Mouse (Mus musculus) megakaryocyte, embryonic 14.5 days (primary cell): Measurements from ENCODE around the gene 2810004N23Rik.

Experiments used
- FLI1 ChIP-seq: IDR thresholded peaks from 2 replicates; pipeline ENCODE4 v1.6.1; 2012; ENCODE audit warnings: low read length, inconsistent platforms, mixed read lengths
- GATA1 ChIP-seq: IDR thresholded peaks from 3 replicates; pipeline ENCODE4 v1.6.1; 2012; ENCODE audit warnings: mixed read lengths, low read length, inconsistent platforms, borderline replicate concordance

- TF ChIP-seq GATA1 (no peak), FLI1 (no peak)
Observed at GRCm38 (mm10) chr8:124867126-124867525, 4.2 kb upstream of the 2810004N23Rik start.
